Mouse (Mus musculus): Measurements from ENCODE around the gene Rab3a. TPM values are rescaled to one million over a fixed set of nuclear protein-coding genes. Genes with fewer than 3 reads are reported as not detected.

The Rab3a gene
- total and polyA plus RNA-seq, 2 experiments from 2014 or later: 32.8 to 40.3 TPM

GRCm38 (mm10) chr8:70752000-70752764 lies 2.3 kb upstream of the Rab3a start:
- no peak; the same call in 1 of the 2 replicates for TF ChIP-seq EP300 (IDR thresholded peaks at IDR 0.05; ENCODE audit: low read depth)
- peak; percentile 68 for TF ChIP-seq CTCF (IDR thresholded peaks at IDR 0.05; ENCODE audit: low read depth)
- Histone ChIP-seq H3K9me3 (replicated peaks; ENCODE audit: control insufficient read depth, low read length) (no peaks in the 10 kb centered on the region), H3K4me1 (ENCODE audit: control insufficient read depth, insufficient read depth) (peaks cover 17% of the 10 kb centered on the region), H3K4me2 (ENCODE audit: low read depth, low read length) (no peak overlapping the region), H3K36me3 (replicated peaks; ENCODE audit: control insufficient read depth, insufficient read depth, low read length) (peaks cover 12% of the 10 kb centered on the region), H3K27ac (ENCODE audit: low read depth) (peak overlapping the region; percentile 95), H3K27me3 (ENCODE audit: control insufficient read depth, insufficient read depth, low read length) (peaks cover 25% of the 10 kb centered on the region), H3K9ac (replicated peaks; ENCODE audit: low read depth, low read length) (no peak overlapping the region; the same call in 1 of the 2 replicates), H3K4me3 (ENCODE audit: low read depth, low read length) (no peak overlapping the region)
- ATAC-seq (ENCODE audit: insufficient read depth, low read depth) (no peak), DNase-seq (ENCODE audit: low spot score) (peak; percentile 85)
- WGBS: 25% methylated on average over 11 of the region's 11 CpGs

GRCm38 (mm10) chr8:70753151-70753550 lies 1.3 kb upstream of the Rab3a start:
- Histone ChIP-seq H3K27ac (ENCODE audit: low read depth) (peak overlapping the region; percentile 95), H3K27me3 (ENCODE audit: control insufficient read depth, insufficient read depth, low read length) (peaks cover 16% of the 10 kb centered on the region; the same call in 1 of the 2 replicates), H3K4me3 (ENCODE audit: low read depth, low read length) (peak overlapping the region; percentile 13; the same call in 1 of the 2 replicates), H3K4me2 (ENCODE audit: low read depth, low read length) (peak overlapping the region; percentile 45), H3K9me3 (replicated peaks; ENCODE audit: control insufficient read depth, low read length) (no peaks in the 10 kb centered on the region), H3K36me3 (replicated peaks; ENCODE audit: control insufficient read depth, insufficient read depth, low read length) (peaks cover 22% of the 10 kb centered on the region), H3K4me1 (ENCODE audit: control insufficient read depth, insufficient read depth) (peaks cover 17% of the 10 kb centered on the region), H3K9ac (replicated peaks; ENCODE audit: low read depth, low read length) (peak overlapping the region; percentile 46)
- peak; percentile 25 for ATAC-seq (ENCODE audit: insufficient read depth, low read depth)
- WGBS: 11% methylated on average over 21 of the region's 21 CpGs
- DNase-seq (ENCODE audit: low spot score): peak; percentile 75
- peak; percentile 41; the same call in 1 of the 2 replicates for TF ChIP-seq EP300 (IDR thresholded peaks at IDR 0.05; ENCODE audit: low read depth)
- no peak for TF ChIP-seq CTCF (IDR thresholded peaks at IDR 0.05; ENCODE audit: low read depth)

- Histone ChIP-seq H3K36me3 (replicated peaks; ENCODE audit: control insufficient read depth, insufficient read depth, low read length) (peaks cover 28% of the 10 kb centered on the region), H3K9ac (replicated peaks; ENCODE audit: low read depth, low read length) (peak overlapping the region; percentile 74), H3K4me2 (ENCODE audit: low read depth, low read length) (peak overlapping the region; percentile 92), H3K9me3 (replicated peaks; ENCODE audit: control insufficient read depth, low read length) (no peaks in the 10 kb centered on the region), H3K27me3 (ENCODE audit: control insufficient read depth, insufficient read depth, low read length) (no peaks in the 10 kb centered on the region), H3K4me3 (ENCODE audit: low read depth, low read length) (peak overlapping the region; percentile 71), H3K4me1 (ENCODE audit: control insufficient read depth, insufficient read depth) (peaks cover 22% of the 10 kb centered on the region), H3K27ac (ENCODE audit: low read depth) (peak overlapping the region; percentile 73)
- peak; percentile 22 for ATAC-seq (ENCODE audit: insufficient read depth, low read depth)
- no peak for TF ChIP-seq EP300 (IDR thresholded peaks at IDR 0.05; ENCODE audit: low read depth)
- TF ChIP-seq CTCF (IDR thresholded peaks at IDR 0.05; ENCODE audit: low read depth): no peak
- WGBS: 10% methylated on average over 50 of the region's 50 CpGs
- no peak for DNase-seq (ENCODE audit: low spot score)
These were observed 587 bp downstream of the Rab3a start for GRCm38 (mm10) chr8:70754871-70755660.

- DNase-seq (ENCODE audit: low spot score): no peak
- TF ChIP-seq EP300 (IDR thresholded peaks at IDR 0.05; ENCODE audit: low read depth) (no peak), CTCF (IDR thresholded peaks at IDR 0.05; ENCODE audit: low read depth) (no peak)
These were observed 1.4 kb downstream of the Rab3a start for GRCm38 (mm10) chr8:70755661-70756475.

More at GRCm38 (mm10) chr8:70755661-70756475, 1.4 kb downstream of the Rab3a start:
- Histone ChIP-seq H3K27ac (ENCODE audit: low read depth) (no peak overlapping the region), H3K4me3 (ENCODE audit: low read depth, low read length) (peak overlapping the region; percentile 71), H3K4me1 (ENCODE audit: control insufficient read depth, insufficient read depth) (peaks cover 28% of the 10 kb centered on the region), H3K4me2 (ENCODE audit: low read depth, low read length) (peak overlapping the region; percentile 92), H3K27me3 (ENCODE audit: control insufficient read depth, insufficient read depth, low read length) (no peaks in the 10 kb centered on the region), H3K36me3 (replicated peaks; ENCODE audit: control insufficient read depth, insufficient read depth, low read length) (peaks cover 28% of the 10 kb centered on the region), H3K9ac (replicated peaks; ENCODE audit: low read depth, low read length) (peak overlapping the region; percentile 74; the same call in 1 of the 2 replicates), H3K9me3 (replicated peaks; ENCODE audit: control insufficient read depth, low read length) (no peaks in the 10 kb centered on the region)
- ATAC-seq (ENCODE audit: insufficient read depth, low read depth): no peak
- 80% methylated on average over 24 of the region's 24 CpGs for WGBS
